Mouse (Mus musculus): Measurements from ENCODE around the gene Brd4. TPM values are rescaled to one million over a fixed set of nuclear protein-coding genes. Genes with fewer than 3 reads are reported as not detected.
"Not testable (repeated sequence)": the region's sequence is repeated elsewhere in the genome, so short reads cannot be mapped to it uniquely, and the experiment has no call there.

Gene Brd4
- polyA plus RNA-seq, 1 experiment from 2014 or later: 20.2 TPM

GRCm38 (mm10) chr17:32238589-32238988 lies 45.9 kb downstream of the Brd4 start:
- Histone ChIP-seq H3K4me2 (ENCODE audit: low read depth, low read length) (no peak overlapping the region), H3K4me3 (ENCODE audit: low read depth, low read length) (no peak overlapping the region), H3K36me3 (replicated peaks; ENCODE audit: insufficient read depth, low read length) (peaks cover 7% of the 10 kb centered on the region), H3K9ac (replicated peaks) (no peak overlapping the region), H3K4me1 (ENCODE audit: insufficient read depth) (peaks cover 14% of the 10 kb centered on the region; the same call in 1 of the 2 replicates), H3K27ac (ENCODE audit: low read depth) (no peak overlapping the region), H3K9me3 (ENCODE audit: low read length) (no peaks in the 10 kb centered on the region), H3K27me3 (ENCODE audit: insufficient read depth, low read length) (no peaks in the 10 kb centered on the region)
- no peak for TF ChIP-seq CTCF (IDR thresholded peaks at IDR 0.05; ENCODE audit: low read depth)
- TF ChIP-seq EP300 (IDR thresholded peaks at IDR 0.05; ENCODE audit: low read depth): no peak
- DNase-seq (no peak), ATAC-seq (no peak)
- WGBS (ENCODE audit: insufficient replicate concordance): 54% methylated on average over 1 of the region's 1 CpGs

GRCm38 (mm10) chr17:32235534-32236191 lies 48.9 kb downstream of the Brd4 start:
- DNase-seq: no peak
- Histone ChIP-seq H3K4me1 (ENCODE audit: insufficient read depth) (peaks cover 7% of the 10 kb centered on the region; the same call in 1 of the 2 replicates), H3K9me3 (ENCODE audit: low read length) (no peaks in the 10 kb centered on the region), H3K27me3 (ENCODE audit: insufficient read depth, low read length) (no peaks in the 10 kb centered on the region), H3K27ac (ENCODE audit: low read depth) (no peak overlapping the region), H3K4me3 (ENCODE audit: low read depth, low read length) (no peak overlapping the region), H3K4me2 (ENCODE audit: low read depth, low read length) (no peak overlapping the region), H3K9ac (replicated peaks) (no peak overlapping the region), H3K36me3 (replicated peaks; ENCODE audit: insufficient read depth, low read length) (peaks cover 4% of the 10 kb centered on the region)
- WGBS (ENCODE audit: insufficient replicate concordance): 86% methylated on average over 5 of the region's 5 CpGs
- TF ChIP-seq EP300 (IDR thresholded peaks at IDR 0.05; ENCODE audit: low read depth) (no peak), CTCF (IDR thresholded peaks at IDR 0.05; ENCODE audit: low read depth) (no peak)
- ATAC-seq: no peak

- DNase-seq (no peak), ATAC-seq (no peak)
- H3K9me3 ChIP-seq (ENCODE audit: low read length): no peaks in the 10 kb centered on the region
- no peak overlapping the region for H3K9ac ChIP-seq (replicated peaks)
- H3K4me1 ChIP-seq (ENCODE audit: insufficient read depth): no peaks in the 10 kb centered on the region
- H3K27me3 ChIP-seq (ENCODE audit: insufficient read depth, low read length): no peaks in the 10 kb centered on the region
- H3K4me3 ChIP-seq (ENCODE audit: low read depth, low read length): no peak overlapping the region
- H3K36me3 ChIP-seq (replicated peaks; ENCODE audit: insufficient read depth, low read length): peaks cover 18% of the 10 kb centered on the region
- TF ChIP-seq EP300 (IDR thresholded peaks at IDR 0.05; ENCODE audit: low read depth) (no peak), CTCF (IDR thresholded peaks at IDR 0.05; ENCODE audit: low read depth) (no peak)
- H3K4me2 ChIP-seq (ENCODE audit: low read depth, low read length): no peak overlapping the region
- H3K27ac ChIP-seq (ENCODE audit: low read depth): no peak overlapping the region
Observed at GRCm38 (mm10) chr17:32233174-32233573, 51.3 kb downstream of the Brd4 start.

- Histone ChIP-seq H3K27me3 (ENCODE audit: insufficient read depth, low read length) (no peaks in the 10 kb centered on the region), H3K4me2 (ENCODE audit: low read depth, low read length) (no peak overlapping the region), H3K9ac (replicated peaks) (no peak overlapping the region), H3K27ac (ENCODE audit: low read depth) (no peak overlapping the region), H3K9me3 (ENCODE audit: low read length) (no peaks in the 10 kb centered on the region), H3K4me3 (ENCODE audit: low read depth, low read length) (no peak overlapping the region), H3K4me1 (ENCODE audit: insufficient read depth) (no peaks in the 10 kb centered on the region), H3K36me3 (replicated peaks; ENCODE audit: insufficient read depth, low read length) (peaks cover 49% of the 10 kb centered on the region)
- no peak for DNase-seq
- ATAC-seq: no peak
- TF ChIP-seq CTCF (IDR thresholded peaks at IDR 0.05; ENCODE audit: low read depth) (no peak), EP300 (IDR thresholded peaks at IDR 0.05; ENCODE audit: low read depth) (no peak)
- WGBS (ENCODE audit: insufficient replicate concordance): 99% methylated on average over 4 of the region's 4 CpGs
Observed at GRCm38 (mm10) chr17:32229256-32229655, 55.3 kb downstream of the Brd4 start.

GRCm38 (mm10) chr17:32220873-32221272 lies 63.6 kb downstream of the Brd4 start:
- Histone ChIP-seq H3K4me2 (ENCODE audit: low read depth, low read length) (no peak overlapping the region), H3K36me3 (replicated peaks; ENCODE audit: insufficient read depth, low read length) (peaks cover 89% of the 10 kb centered on the region), H3K27ac (ENCODE audit: low read depth) (no peak overlapping the region), H3K9ac (replicated peaks) (no peak overlapping the region), H3K4me1 (ENCODE audit: insufficient read depth) (no peaks in the 10 kb centered on the region), H3K4me3 (ENCODE audit: low read depth, low read length) (no peak overlapping the region), H3K9me3 (ENCODE audit: low read length) (no peaks in the 10 kb centered on the region), H3K27me3 (ENCODE audit: insufficient read depth, low read length) (no peaks in the 10 kb centered on the region)
- DNase-seq (no peak), ATAC-seq (no peak)
- 61% methylated on average over 3 of the region's 3 CpGs for WGBS (ENCODE audit: insufficient replicate concordance)
- TF ChIP-seq EP300 (IDR thresholded peaks at IDR 0.05; ENCODE audit: low read depth) (no peak), CTCF (IDR thresholded peaks at IDR 0.05; ENCODE audit: low read depth) (0 out of 2 replicates have a peak, but pooled peaks have one; percentile 11)

- not testable (repeated sequence) for H3K4me1 ChIP-seq (ENCODE audit: insufficient read depth); H3K9me3 ChIP-seq (ENCODE audit: low read length); H3K4me3 ChIP-seq (ENCODE audit: low read depth, low read length); H3K4me2 ChIP-seq (ENCODE audit: low read depth, low read length); H3K27me3 ChIP-seq (ENCODE audit: insufficient read depth, low read length); ATAC-seq; DNase-seq; H3K9ac ChIP-seq (replicated peaks); H3K27ac ChIP-seq (ENCODE audit: low read depth)
- TF ChIP-seq CTCF (IDR thresholded peaks at IDR 0.05; ENCODE audit: low read depth): peak; percentile 52
- 78% methylated on average over 4 of the region's 4 CpGs for WGBS (ENCODE audit: insufficient replicate concordance)
- H3K36me3 ChIP-seq (replicated peaks; ENCODE audit: insufficient read depth, low read length): peaks cover 89% of the 10 kb centered on the region
Observed at GRCm38 (mm10) chr17:32215587-32215986, 68.9 kb downstream of the Brd4 start.

- not testable (repeated sequence) for H3K4me1 ChIP-seq (ENCODE audit: insufficient read depth); H3K27me3 ChIP-seq (ENCODE audit: insufficient read depth, low read length); H3K4me2 ChIP-seq (ENCODE audit: low read depth, low read length); H3K4me3 ChIP-seq (ENCODE audit: low read depth, low read length); ATAC-seq; H3K9me3 ChIP-seq (ENCODE audit: low read length); H3K9ac ChIP-seq (replicated peaks); DNase-seq; H3K27ac ChIP-seq (ENCODE audit: low read depth)
- peaks cover 91% of the 10 kb centered on the region for H3K36me3 ChIP-seq (replicated peaks; ENCODE audit: insufficient read depth, low read length)
- WGBS (ENCODE audit: insufficient replicate concordance): 94% methylated on average over 6 of the region's 6 CpGs
Observed at GRCm38 (mm10) chr17:32211554-32211953, 73.0 kb downstream of the Brd4 start.

Measured in liver, postnatal 0 days (tissue).